Mouse (Mus musculus): ENCODE measurements around the gene Azin2. TPM values are rescaled to one million over a fixed set of nuclear protein-coding genes. Genes with fewer than 3 reads are reported as not detected.
A peak's percentile ranks its signal among the peaks of the same experiment; 100 is the strongest.

Gene Azin2
- polyA plus RNA-seq, 1 experiment, result 5.3 TPM

- H3K36me3 ChIP-seq (ENCODE audit: control insufficient read depth, insufficient read depth, low read length), result no peaks in the 10 kb centered on the region
- peak in 1 of 2 experiments; percentile 33 for DNase-seq (ENCODE audit: low read depth in 1 of 2, low spot score in 2 of 2)
- peak; percentile 19; the same call in 1 of the 2 replicates for TF ChIP-seq CTCF (IDR thresholded peaks at IDR 0.05; ENCODE audit: extremely low read depth, insufficient read depth, insufficient read length, insufficient replicate concordance)
- no peak for TF ChIP-seq POLR2A (IDR thresholded peaks at IDR 0.05; ENCODE audit: low read depth, low read length)
- 26% methylated on average over 6 of the region's 6 CpGs for WGBS
- no peak overlapping the region for H3K4me3 ChIP-seq (ENCODE audit: extremely low read depth, insufficient read depth, insufficient read length)
- H3K27ac ChIP-seq (ENCODE audit: insufficient read depth, low read length), result no peak overlapping the region
- no peaks in the 10 kb centered on the region for H3K27me3 ChIP-seq (ENCODE audit: control insufficient read depth, insufficient read depth, low read length)
- no peaks in the 10 kb centered on the region for H3K4me1 ChIP-seq (ENCODE audit: control insufficient read depth, insufficient read depth, insufficient read length)
Measured at GRCm38 (mm10) chr4:128948137-128948674, 14.0 kb downstream of the Azin2 start.

GRCm38 (mm10) chr4:128947326-128947933 is 14.8 kb downstream of the Azin2 start:
- H3K4me3 ChIP-seq (ENCODE audit: extremely low read depth, insufficient read depth, insufficient read length), result no peak overlapping the region
- H3K4me1 ChIP-seq (ENCODE audit: control insufficient read depth, insufficient read depth, insufficient read length), result no peaks in the 10 kb centered on the region
- TF ChIP-seq POLR2A (IDR thresholded peaks at IDR 0.05; ENCODE audit: low read depth, low read length) (no peak), CTCF (IDR thresholded peaks at IDR 0.05; ENCODE audit: extremely low read depth, insufficient read depth, insufficient read length, insufficient replicate concordance) (no peak)
- no peaks in the 10 kb centered on the region for H3K36me3 ChIP-seq (ENCODE audit: control insufficient read depth, insufficient read depth, low read length)
- no peaks in the 10 kb centered on the region for H3K27me3 ChIP-seq (ENCODE audit: control insufficient read depth, insufficient read depth, low read length)
- no peak for DNase-seq (ENCODE audit: low read depth in 1 of 2, low spot score in 2 of 2)
- no peak overlapping the region for H3K27ac ChIP-seq (ENCODE audit: insufficient read depth, low read length)
- 42% methylated on average over 18 of the region's 18 CpGs for WGBS

- no peaks in the 10 kb centered on the region for H3K27me3 ChIP-seq (ENCODE audit: control insufficient read depth, insufficient read depth, low read length)
- H3K4me3 ChIP-seq (ENCODE audit: extremely low read depth, insufficient read depth, insufficient read length), result no peak overlapping the region
- TF ChIP-seq POLR2A (IDR thresholded peaks at IDR 0.05; ENCODE audit: low read depth, low read length), result no peak
- TF ChIP-seq CTCF (IDR thresholded peaks at IDR 0.05; ENCODE audit: extremely low read depth, insufficient read depth, insufficient read length, insufficient replicate concordance), result no peak
- WGBS, result 91% methylated on average over 9 of the region's 9 CpGs
- no peaks in the 10 kb centered on the region for H3K4me1 ChIP-seq (ENCODE audit: control insufficient read depth, insufficient read depth, insufficient read length)
- no peak overlapping the region for H3K27ac ChIP-seq (ENCODE audit: insufficient read depth, low read length)
- DNase-seq (ENCODE audit: low read depth in 1 of 2, low spot score in 2 of 2), result no peak
- H3K36me3 ChIP-seq (ENCODE audit: control insufficient read depth, insufficient read depth, low read length), result no peaks in the 10 kb centered on the region
Measured at GRCm38 (mm10) chr4:128946736-128947135, 15.5 kb downstream of the Azin2 start.

- H3K27me3 ChIP-seq (ENCODE audit: control insufficient read depth, insufficient read depth, low read length), result no peaks in the 10 kb centered on the region
- H3K4me3 ChIP-seq (ENCODE audit: extremely low read depth, insufficient read depth, insufficient read length), result no peak overlapping the region
- no peaks in the 10 kb centered on the region for H3K4me1 ChIP-seq (ENCODE audit: control insufficient read depth, insufficient read depth, insufficient read length)
- no peak for TF ChIP-seq CTCF (IDR thresholded peaks at IDR 0.05; ENCODE audit: extremely low read depth, insufficient read depth, insufficient read length, insufficient replicate concordance)
- TF ChIP-seq POLR2A (IDR thresholded peaks at IDR 0.05; ENCODE audit: low read depth, low read length), result no peak
- WGBS, result 65% methylated on average over 3 of the region's 3 CpGs
- no peak overlapping the region for H3K27ac ChIP-seq (ENCODE audit: insufficient read depth, low read length)
- no peak for DNase-seq (ENCODE audit: low read depth in 1 of 2, low spot score in 2 of 2)
- no peaks in the 10 kb centered on the region for H3K36me3 ChIP-seq (ENCODE audit: control insufficient read depth, insufficient read depth, low read length)
Measured at GRCm38 (mm10) chr4:128942346-128942745, 19.9 kb downstream of the Azin2 start.

GRCm38 (mm10) chr4:128935595-128935994 is 26.6 kb downstream of the Azin2 start:
- Histone ChIP-seq H3K27me3 (ENCODE audit: control insufficient read depth, insufficient read depth, low read length) (no peaks in the 10 kb centered on the region), H3K4me1 (ENCODE audit: control insufficient read depth, insufficient read depth, insufficient read length) (no peaks in the 10 kb centered on the region), H3K27ac (ENCODE audit: insufficient read depth, low read length) (no peak overlapping the region), H3K4me3 (ENCODE audit: extremely low read depth, insufficient read depth, insufficient read length) (no peak overlapping the region), H3K36me3 (ENCODE audit: control insufficient read depth, insufficient read depth, low read length) (no peaks in the 10 kb centered on the region)
- TF ChIP-seq CTCF (IDR thresholded peaks at IDR 0.05; ENCODE audit: extremely low read depth, insufficient read depth, insufficient read length, insufficient replicate concordance) (no peak), POLR2A (IDR thresholded peaks at IDR 0.05; ENCODE audit: low read depth, low read length) (no peak)
- no peak for DNase-seq (ENCODE audit: low read depth in 1 of 2, low spot score in 2 of 2)
- 76% methylated on average over 5 of the region's 5 CpGs for WGBS

GRCm38 (mm10) chr4:128932783-128933182 is 29.5 kb downstream of the Azin2 start:
- no peak for DNase-seq (ENCODE audit: low read depth in 1 of 2, low spot score in 2 of 2)
- WGBS, result 76% methylated on average over 7 of the region's 7 CpGs
- Histone ChIP-seq H3K27ac (ENCODE audit: insufficient read depth, low read length) (no peak overlapping the region), H3K4me3 (ENCODE audit: extremely low read depth, insufficient read depth, insufficient read length) (no peak overlapping the region), H3K4me1 (ENCODE audit: control insufficient read depth, insufficient read depth, insufficient read length) (no peaks in the 10 kb centered on the region), H3K27me3 (ENCODE audit: control insufficient read depth, insufficient read depth, low read length) (no peaks in the 10 kb centered on the region), H3K36me3 (ENCODE audit: control insufficient read depth, insufficient read depth, low read length) (no peaks in the 10 kb centered on the region)
- TF ChIP-seq CTCF (IDR thresholded peaks at IDR 0.05; ENCODE audit: extremely low read depth, insufficient read depth, insufficient read length, insufficient replicate concordance) (no peak), POLR2A (IDR thresholded peaks at IDR 0.05; ENCODE audit: low read depth, low read length) (no peak)
